Mouse (Mus musculus): Measurements from ENCODE around the gene Jag2. TPM values are rescaled to one million over a fixed set of nuclear protein-coding genes. Genes with fewer than 3 reads are reported as not detected.

Gene Jag2
- polyA plus RNA-seq, 2 experiments: 14.3 to 45.8 TPM

- H3K36me3 ChIP-seq (ENCODE audit: control insufficient read depth, insufficient read depth, low read length): no peaks in the 10 kb centered on the region
- DNase-seq (ENCODE audit: low spot score) (peak; percentile 91), ATAC-seq (ENCODE audit: low FRiP score, low read depth) (peak; percentile 85)
- H3K4me2 ChIP-seq (replicated peaks; ENCODE audit: low read depth, low read length, severe bottlenecking): peak overlapping the region; percentile 96
- peaks cover 10% of the 10 kb centered on the region; the same call in 1 of the 2 replicates for H3K4me1 ChIP-seq (ENCODE audit: control insufficient read depth, insufficient read depth, low read length)
- peak overlapping the region; percentile 74 for H3K9ac ChIP-seq (ENCODE audit: low read depth, low read length, severe bottlenecking)
- H3K27ac ChIP-seq (replicated peaks; ENCODE audit: low read depth, low read length): peak overlapping the region; percentile 70; the same call in 1 of the 2 replicates
- peak overlapping the region; percentile 62 for H3K4me3 ChIP-seq (replicated peaks; ENCODE audit: low read length)
- no peaks in the 10 kb centered on the region for H3K27me3 ChIP-seq (ENCODE audit: control insufficient read depth, insufficient read depth, low read length)
- no peak for TF ChIP-seq POLR2A (IDR thresholded peaks at IDR 0.05; ENCODE audit: borderline replicate concordance, extremely low read depth, insufficient read depth, insufficient read length)
- 0% methylated on average over 42 of the region's 58 CpGs for WGBS
- no peaks in the 10 kb centered on the region for H3K9me3 ChIP-seq (ENCODE audit: control insufficient read depth, low read length)
These were observed 20.6 kb upstream of the Jag2 start for GRCm38 (mm10) chr12:112950040-112950760.

DNA sequence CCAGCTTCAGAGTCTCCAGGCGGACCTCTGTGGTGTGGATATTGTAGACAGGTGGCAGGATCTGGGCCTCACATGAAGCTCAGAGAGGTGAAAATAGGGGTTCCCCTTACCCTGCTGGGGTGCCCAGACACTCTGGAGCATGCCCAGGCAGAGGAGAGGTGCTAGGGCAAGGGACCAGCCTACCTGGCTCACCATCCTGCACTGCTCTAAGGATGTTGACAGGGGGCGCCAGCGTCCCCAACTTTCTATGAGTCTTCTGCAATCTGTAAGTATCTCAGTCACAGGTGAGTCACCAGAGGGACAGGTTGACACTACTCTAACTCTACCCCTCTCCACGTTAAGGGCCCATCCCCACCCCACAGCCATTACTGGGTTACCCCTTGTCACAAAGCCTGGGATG lies 17.7 kb upstream of the Jag2 start:
- Histone ChIP-seq H3K27me3 (ENCODE audit: control insufficient read depth, insufficient read depth, low read length) (no peaks in the 10 kb centered on the region), H3K9ac (ENCODE audit: low read depth, low read length, severe bottlenecking) (no peak overlapping the region), H3K4me2 (replicated peaks; ENCODE audit: low read depth, low read length, severe bottlenecking) (no peak overlapping the region), H3K4me3 (replicated peaks; ENCODE audit: low read length) (no peak overlapping the region), H3K4me1 (ENCODE audit: control insufficient read depth, insufficient read depth, low read length) (peaks cover 11% of the 10 kb centered on the region; the same call in 1 of the 2 replicates), H3K9me3 (ENCODE audit: control insufficient read depth, low read length) (no peaks in the 10 kb centered on the region), H3K27ac (replicated peaks; ENCODE audit: low read depth, low read length) (no peak overlapping the region), H3K36me3 (ENCODE audit: control insufficient read depth, insufficient read depth, low read length) (no peaks in the 10 kb centered on the region)
- DNase-seq (ENCODE audit: low spot score) (peak; percentile 34), ATAC-seq (ENCODE audit: low FRiP score, low read depth) (no peak)
- no peak for TF ChIP-seq POLR2A (IDR thresholded peaks at IDR 0.05; ENCODE audit: borderline replicate concordance, extremely low read depth, insufficient read depth, insufficient read length)
- WGBS: 22% methylated on average over 4 of the region's 4 CpGs

DNA sequence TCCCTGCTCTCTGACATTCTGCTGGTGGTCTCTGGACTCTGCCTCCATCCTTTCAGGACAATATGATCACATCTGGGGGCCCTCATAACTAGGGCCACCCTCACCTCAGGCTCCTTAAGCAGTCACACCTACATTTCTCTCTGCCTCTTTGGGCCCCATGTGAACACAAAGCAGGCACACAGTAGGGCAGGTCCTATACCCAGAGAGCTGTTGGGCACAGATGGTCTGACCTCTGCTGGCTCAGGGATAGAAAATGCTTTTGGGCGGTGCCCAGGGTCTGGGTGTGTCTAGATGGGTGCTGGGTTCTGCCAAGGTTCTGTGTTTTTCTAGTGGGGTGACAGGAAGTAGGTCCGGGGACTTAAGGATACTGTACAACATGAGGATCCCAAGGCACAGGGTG lies 14.1 kb upstream of the Jag2 start:
- H3K4me1 ChIP-seq (ENCODE audit: control insufficient read depth, insufficient read depth, low read length): peaks cover 12% of the 10 kb centered on the region
- no peak overlapping the region for H3K4me2 ChIP-seq (replicated peaks; ENCODE audit: low read depth, low read length, severe bottlenecking)
- WGBS: 88% methylated on average over 2 of the region's 2 CpGs
- no peak overlapping the region for H3K27ac ChIP-seq (replicated peaks; ENCODE audit: low read depth, low read length)
- no peak overlapping the region for H3K9ac ChIP-seq (ENCODE audit: low read depth, low read length, severe bottlenecking)
- no peak for TF ChIP-seq POLR2A (IDR thresholded peaks at IDR 0.05; ENCODE audit: borderline replicate concordance, extremely low read depth, insufficient read depth, insufficient read length)
- H3K9me3 ChIP-seq (ENCODE audit: control insufficient read depth, low read length): no peaks in the 10 kb centered on the region
- no peak overlapping the region for H3K4me3 ChIP-seq (replicated peaks; ENCODE audit: low read length)
- no peaks in the 10 kb centered on the region for H3K27me3 ChIP-seq (ENCODE audit: control insufficient read depth, insufficient read depth, low read length)
- DNase-seq (ENCODE audit: low spot score) (no peak), ATAC-seq (ENCODE audit: low FRiP score, low read depth) (no peak)
- no peaks in the 10 kb centered on the region for H3K36me3 ChIP-seq (ENCODE audit: control insufficient read depth, insufficient read depth, low read length)

GRCm38 (mm10) chr12:112941776-112942713 lies 12.5 kb upstream of the Jag2 start, which contains the start of gene Nudt14:
TSS of gene Nudt14 (minus strand) at chr12:112942124.
- 3% methylated on average over 50 of the region's 58 CpGs for WGBS
- peak within 1 kb of the TSS; percentile 58; the same call in 1 of the 2 replicates for H3K27ac ChIP-seq (replicated peaks; ENCODE audit: low read depth, low read length)
- no peaks in the 10 kb centered on the region for H3K36me3 ChIP-seq (ENCODE audit: control insufficient read depth, insufficient read depth, low read length)
- H3K9me3 ChIP-seq (ENCODE audit: control insufficient read depth, low read length): no peaks in the 10 kb centered on the region
- DNase-seq (ENCODE audit: low spot score) (peak; percentile 68), ATAC-seq (ENCODE audit: low FRiP score, low read depth) (peak; percentile 81)
- peak within 1 kb of the TSS; percentile 67 for H3K4me3 ChIP-seq (replicated peaks; ENCODE audit: low read length)
- TF ChIP-seq POLR2A (IDR thresholded peaks at IDR 0.05; ENCODE audit: borderline replicate concordance, extremely low read depth, insufficient read depth, insufficient read length): no peak
- peak within 1 kb of the TSS; percentile 56 for H3K4me2 ChIP-seq (replicated peaks; ENCODE audit: low read depth, low read length, severe bottlenecking)
- no peaks in the 10 kb centered on the region for H3K27me3 ChIP-seq (ENCODE audit: control insufficient read depth, insufficient read depth, low read length)
- peaks cover 12% of the 10 kb centered on the region for H3K4me1 ChIP-seq (ENCODE audit: control insufficient read depth, insufficient read depth, low read length)
- H3K9ac ChIP-seq (ENCODE audit: low read depth, low read length, severe bottlenecking): peak within 1 kb of the TSS; percentile 78

DNA sequence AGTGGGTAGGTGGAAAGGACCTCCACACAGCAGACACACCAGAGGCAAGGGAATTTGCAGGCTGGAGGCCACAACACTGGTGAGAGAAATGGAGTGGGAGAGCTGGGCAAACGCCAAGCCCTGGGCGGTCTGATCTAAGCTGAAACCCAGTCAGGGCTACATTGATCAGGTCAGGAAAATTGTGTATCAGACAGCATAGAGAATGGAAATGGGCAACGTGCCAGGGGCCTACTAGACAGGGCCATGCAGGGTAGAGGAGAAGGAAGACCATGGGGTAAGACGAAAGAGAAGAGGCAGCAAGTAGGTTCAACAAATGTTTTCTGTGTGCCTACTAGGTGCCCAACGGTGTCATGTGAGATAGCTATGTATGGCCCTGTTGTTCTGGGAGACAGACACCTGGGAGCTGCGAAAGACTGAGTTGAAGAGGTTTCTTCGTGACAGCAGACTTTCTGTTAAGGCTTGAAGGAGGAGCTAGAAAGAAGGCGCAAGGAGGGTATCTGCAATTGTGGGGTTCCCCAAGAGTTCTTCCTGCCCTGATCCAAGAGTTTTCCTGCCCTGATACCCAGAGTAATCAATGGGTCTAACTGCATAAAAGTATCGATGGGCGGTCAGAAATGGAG lies 11.7 kb upstream of the Jag2 start:
- 0 out of 2 replicates have a peak overlapping the region, but pooled peaks have one; percentile 58 for H3K27ac ChIP-seq (replicated peaks; ENCODE audit: low read depth, low read length)
- H3K36me3 ChIP-seq (ENCODE audit: control insufficient read depth, insufficient read depth, low read length): no peaks in the 10 kb centered on the region
- H3K9me3 ChIP-seq (ENCODE audit: control insufficient read depth, low read length): no peaks in the 10 kb centered on the region
- H3K4me2 ChIP-seq (replicated peaks; ENCODE audit: low read depth, low read length, severe bottlenecking): peak overlapping the region; percentile 56
- no peak for DNase-seq (ENCODE audit: low spot score)
- WGBS: 43% methylated on average over 10 of the region's 10 CpGs
- no peak for ATAC-seq (ENCODE audit: low FRiP score, low read depth)
- peak overlapping the region; percentile 67 for H3K4me3 ChIP-seq (replicated peaks; ENCODE audit: low read length)
- peak overlapping the region; percentile 78 for H3K9ac ChIP-seq (ENCODE audit: low read depth, low read length, severe bottlenecking)
- H3K4me1 ChIP-seq (ENCODE audit: control insufficient read depth, insufficient read depth, low read length): peaks cover 12% of the 10 kb centered on the region
- H3K27me3 ChIP-seq (ENCODE audit: control insufficient read depth, insufficient read depth, low read length): no peaks in the 10 kb centered on the region
- TF ChIP-seq POLR2A (IDR thresholded peaks at IDR 0.05; ENCODE audit: borderline replicate concordance, extremely low read depth, insufficient read depth, insufficient read length): no peak

Data from limb, embryonic 14.5 days (tissue).